Mouse (Mus musculus) cerebellum, adult (tissue): ENCODE data around the gene Pbx3.

Experiments used
- ATAC-seq: cut with Nextera tagmentation; 2 replicates; pipeline ENCODE4 v1.9.2; 2017; ENCODE audit warnings: mild to moderate bottlenecking, moderate library complexity, mixed read lengths; ENCODE audit not compliant: insufficient number of reproducible peaks, low FRiP score, low TSS enrichment

The Pbx3 gene

GRCm38 (mm10) chr2:34298664-34299063 lies 74.3 kb downstream of the Pbx3 start:
- no peak for ATAC-seq

GRCm38 (mm10) chr2:34298202-34298601 lies 74.7 kb downstream of the Pbx3 start:
- no peak for ATAC-seq

GRCm38 (mm10) chr2:34289726-34290125 lies 83.2 kb downstream of the Pbx3 start:
- ATAC-seq = no peak

- ATAC-seq = no peak
Observed at GRCm38 (mm10) chr2:34284239-34284638, 88.7 kb downstream of the Pbx3 start.

- ATAC-seq = no peak
Observed at GRCm38 (mm10) chr2:34280996-34281395, 91.9 kb downstream of the Pbx3 start.

GRCm38 (mm10) chr2:34279726-34280125 lies 93.2 kb downstream of the Pbx3 start:
- ATAC-seq = no peak

GRCm38 (mm10) chr2:34275630-34276193 lies 97.2 kb downstream of the Pbx3 start:
- ATAC-seq = no peak

- ATAC-seq = no peak
Observed at GRCm38 (mm10) chr2:34262046-34262445, 110.9 kb downstream of the Pbx3 start.

- ATAC-seq = no peak
Observed at GRCm38 (mm10) chr2:34260653-34261076, 112.3 kb downstream of the Pbx3 start.

GRCm38 (mm10) chr2:34258256-34258655 lies 114.7 kb downstream of the Pbx3 start:
- ATAC-seq = no peak

GRCm38 (mm10) chr2:34257611-34258010 lies 115.3 kb downstream of the Pbx3 start:
- ATAC-seq = no peak

GRCm38 (mm10) chr2:34256000-34256553 lies 116.9 kb downstream of the Pbx3 start:
- ATAC-seq = no peak

GRCm38 (mm10) chr2:34253627-34254026 lies 119.3 kb downstream of the Pbx3 start:
- ATAC-seq = no peak

GRCm38 (mm10) chr2:34253111-34253510 lies 119.8 kb downstream of the Pbx3 start:
- ATAC-seq = no peak

GRCm38 (mm10) chr2:34252286-34252685 lies 120.7 kb downstream of the Pbx3 start:
- ATAC-seq = no peak

GRCm38 (mm10) chr2:34249961-34250658 lies 122.8 kb downstream of the Pbx3 start:
- ATAC-seq = peak; percentile 52; the same call in 1 of the 2 replicates

GRCm38 (mm10) chr2:34249141-34249960 lies 123.6 kb downstream of the Pbx3 start:
- ATAC-seq = peak; percentile 75

- ATAC-seq = no peak
Observed at GRCm38 (mm10) chr2:34240885-34241284, 132.1 kb downstream of the Pbx3 start.

- no peak for ATAC-seq
Observed at GRCm38 (mm10) chr2:34239315-34239858, 133.6 kb downstream of the Pbx3 start.

GRCm38 (mm10) chr2:34235467-34236075 lies 137.4 kb downstream of the Pbx3 start:
- no peak for ATAC-seq
